Comparison of ENCODE assay signal across 1 mouse cellular context in genomic region chr1:171033196-171033595, GRCm38 (mm10).
TF ChIP-seq lines count a peak whose summit lies in the region.

No protein-coding gene starts in this region.

TF ChIP-seq in CH12.LX, 34 proteins besides CTCF, POLR2A, EP300 and RAD21:
- TF ChIP-seq ZMIZ1 (IDR thresholded peaks at IDR 0.05; ENCODE audit: low read depth, low read length) (no peak), KAT2A (IDR thresholded peaks at IDR 0.05; ENCODE audit: insufficient replicate concordance, low read length) (0 out of 2 replicates have a peak, but pooled peaks have one; percentile 5), ETS1 (conservative IDR thresholded peaks at IDR 0.05; ENCODE audit: low read depth, low read length) (no peak), NELFE (IDR thresholded peaks at IDR 0.05; ENCODE audit: low read depth, low read length) (no peak), MYC (IDR thresholded peaks at IDR 0.05; ENCODE audit: low read depth, low read length) (no peak), MXI1 (IDR thresholded peaks at IDR 0.05; ENCODE audit: low read depth, low read length) (no peak; the same call in 1 of the 2 replicates), USF1 (IDR thresholded peaks at IDR 0.05; ENCODE audit: low read depth, low read length) (peak; percentile 38; the same call in 1 of the 2 replicates), MAZ (IDR thresholded peaks at IDR 0.05; ENCODE audit: low read depth, low read length) (no peak), ZC3H11A (IDR thresholded peaks at IDR 0.05; ENCODE audit: low read depth, low read length) (no peak)
TF ChIP-seq in CH12.LX: peak in this region for 2.
